Mouse (Mus musculus) brain, embryonic 18.5 days (tissue): ENCODE data around the gene Gabbr2.
A peak's percentile ranks its signal among the peaks of the same experiment; 100 is the strongest.

ENCODE experiments used
- DNase-seq: peaks from one replicate; pipeline ENCODE4 v3.0.0-alpha.2; 2012; ENCODE audit warnings: low read depth, low spot score

Gene Gabbr2

DNA sequence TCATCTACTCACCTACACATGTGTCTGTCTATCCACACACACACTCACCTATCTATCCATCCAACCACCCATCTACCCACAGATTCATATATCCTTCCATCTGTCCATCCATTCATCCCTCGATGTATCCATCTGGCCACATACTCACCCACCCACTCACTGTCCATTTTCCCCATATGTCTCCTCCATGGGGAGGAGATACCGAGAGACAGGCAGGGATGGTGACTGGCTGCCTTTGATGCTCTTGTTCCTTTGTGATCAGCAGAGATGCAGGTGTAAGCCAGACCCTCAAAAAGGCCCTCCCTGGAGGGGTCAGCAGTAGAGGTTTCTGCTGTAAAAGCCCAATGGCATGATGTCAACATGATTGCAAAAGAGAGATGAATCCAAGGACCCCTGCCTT, 221.0 kb downstream of the Gabbr2 start:
- no peak for DNase-seq

GRCm38 (mm10) chr4:46770090-46770489, 221.6 kb downstream of the Gabbr2 start:
- no peak for DNase-seq

DNA sequence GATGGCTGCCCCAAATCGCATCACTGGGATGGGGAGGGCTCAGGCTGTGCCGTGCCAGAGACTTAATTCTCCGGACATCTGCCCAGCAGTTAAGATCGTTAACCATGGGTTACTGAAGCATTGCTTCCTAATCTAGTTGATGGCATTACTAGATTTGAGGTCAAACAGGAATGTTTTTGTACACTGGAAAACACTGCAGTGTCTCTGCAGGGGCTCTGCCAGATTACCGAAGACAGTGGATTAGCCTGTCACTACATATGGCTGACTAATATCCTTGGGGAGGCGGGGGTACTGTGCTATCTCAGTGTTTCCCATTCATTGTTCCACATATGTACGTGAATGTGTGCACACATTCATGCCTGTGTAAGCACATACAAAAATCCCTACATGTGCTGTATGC, 225.3 kb downstream of the Gabbr2 start:
- DNase-seq: no peak

DNA sequence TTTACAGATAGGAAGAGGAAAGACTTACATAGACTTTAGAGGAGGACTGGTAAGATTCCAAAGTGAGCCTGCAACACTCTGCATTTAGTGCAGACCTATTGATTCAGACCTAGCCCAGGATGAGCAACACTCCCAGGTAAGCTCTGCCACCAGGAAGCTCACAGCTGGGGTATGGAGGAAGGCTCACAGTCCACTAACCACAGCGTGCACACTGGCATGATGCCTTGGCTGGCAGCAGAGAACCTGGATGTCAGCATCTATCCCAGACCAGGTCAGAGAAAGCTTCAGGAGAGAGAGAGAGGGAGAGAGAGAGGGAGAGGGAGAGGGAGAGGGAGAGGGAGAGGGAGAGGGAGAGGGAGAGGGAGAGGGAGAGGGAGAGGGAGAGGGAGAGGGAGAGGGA, 231.8 kb downstream of the Gabbr2 start:
- DNase-seq: no peak

DNA sequence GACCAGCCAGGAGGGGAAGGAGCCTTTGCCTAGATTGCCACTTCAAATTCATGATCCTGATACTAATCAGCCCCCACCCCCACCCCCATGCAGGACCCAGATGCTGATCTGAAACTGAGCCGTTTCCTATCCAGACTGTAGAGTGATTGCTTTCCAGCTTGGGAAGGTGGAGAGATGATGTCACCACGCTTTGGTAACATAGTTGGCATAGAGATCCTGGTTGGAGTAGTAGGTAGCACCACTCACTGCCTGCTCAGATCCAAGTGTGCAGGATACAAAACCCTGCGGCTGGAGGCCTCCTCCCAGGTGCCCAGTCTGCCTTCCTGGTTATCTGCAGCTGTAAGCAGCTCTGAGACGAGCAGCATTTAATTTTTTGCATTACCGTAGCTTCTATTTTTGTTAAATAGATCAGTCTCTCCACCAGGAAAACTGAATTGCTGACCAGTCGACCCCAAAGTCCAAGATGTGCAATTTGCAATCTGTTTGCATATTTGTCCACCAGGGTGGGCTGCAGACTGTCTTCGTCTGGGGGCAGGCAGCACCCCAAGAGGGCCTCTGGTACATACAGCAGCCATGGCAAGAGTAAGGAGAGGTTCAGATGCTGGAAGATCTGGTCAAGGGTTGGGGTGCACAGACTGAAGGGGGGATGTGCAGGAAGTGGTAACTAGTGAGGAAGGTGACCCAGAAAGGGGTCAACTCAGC, 233.2 kb downstream of the Gabbr2 start:
- no peak for DNase-seq

GRCm38 (mm10) chr4:46754407-46755194, 237.1 kb downstream of the Gabbr2 start:
- DNase-seq: no peak

DNA sequence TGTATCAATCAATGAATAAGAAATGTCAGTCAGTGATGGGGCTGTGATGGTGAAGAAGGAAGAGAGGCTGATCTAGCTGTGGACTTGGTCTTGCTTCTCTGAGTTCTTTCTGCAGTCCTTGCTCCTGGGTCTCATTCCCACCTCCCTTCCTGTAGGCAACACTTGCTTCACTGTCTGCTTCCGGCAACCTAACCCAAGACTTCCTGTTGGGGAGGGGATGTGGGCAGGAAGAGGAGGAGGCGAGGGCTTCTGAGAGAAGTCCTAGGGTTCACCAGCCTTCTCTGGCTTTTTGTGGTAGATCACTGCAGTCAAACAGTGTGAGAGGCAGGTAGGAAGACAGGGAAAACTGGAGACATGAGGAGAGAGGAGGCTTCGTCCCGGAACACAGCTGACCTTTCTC, 239.4 kb downstream of the Gabbr2 start:
- no peak for DNase-seq

DNA sequence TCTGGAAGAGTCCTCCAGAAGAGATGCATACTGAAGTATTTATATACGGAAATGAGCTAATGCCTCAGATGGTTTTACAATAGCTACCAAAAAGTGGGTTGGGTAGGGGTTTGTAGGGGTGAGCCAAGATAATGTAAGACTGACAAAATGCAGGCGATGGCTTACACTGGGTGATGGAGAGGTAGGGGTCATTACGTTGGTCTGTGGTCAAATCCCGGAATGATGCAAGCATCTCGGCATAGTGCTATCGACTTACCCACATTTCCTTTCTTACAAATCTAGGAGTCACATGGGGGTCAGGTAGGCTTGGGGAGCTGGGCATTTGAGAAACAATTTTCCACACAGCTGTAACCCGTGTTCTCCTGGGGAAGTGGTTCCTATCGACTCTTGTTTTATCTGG, 242.7 kb downstream of the Gabbr2 start:
- no peak for DNase-seq

- DNase-seq: peak; percentile 36
Measured at GRCm38 (mm10) chr4:46747007-46747746, 244.5 kb downstream of the Gabbr2 start.

DNA sequence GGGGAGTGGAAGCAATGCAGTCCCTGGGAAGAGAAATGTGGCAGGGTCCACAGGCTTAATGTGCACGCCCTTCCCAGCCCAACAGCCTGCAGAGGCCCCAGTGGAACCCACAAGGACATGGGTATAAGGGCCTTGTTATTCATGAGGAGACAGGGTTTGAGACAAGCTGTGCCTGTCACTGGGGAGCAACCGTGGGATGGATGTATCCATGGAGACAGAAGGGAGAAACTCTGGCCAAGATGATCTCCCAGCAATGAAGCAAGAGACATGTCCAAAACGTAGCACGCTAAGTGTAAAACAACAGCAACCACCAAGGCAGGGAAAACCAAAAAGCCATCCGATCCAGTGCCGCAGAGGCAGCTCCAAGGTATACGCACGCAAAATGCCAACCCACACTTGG, 246.1 kb downstream of the Gabbr2 start:
- DNase-seq: no peak

GRCm38 (mm10) chr4:46744583-46745155, 247.0 kb downstream of the Gabbr2 start:
- DNase-seq: no peak

GRCm38 (mm10) chr4:46742601-46743000, 249.1 kb downstream of the Gabbr2 start:
- no peak for DNase-seq

DNA sequence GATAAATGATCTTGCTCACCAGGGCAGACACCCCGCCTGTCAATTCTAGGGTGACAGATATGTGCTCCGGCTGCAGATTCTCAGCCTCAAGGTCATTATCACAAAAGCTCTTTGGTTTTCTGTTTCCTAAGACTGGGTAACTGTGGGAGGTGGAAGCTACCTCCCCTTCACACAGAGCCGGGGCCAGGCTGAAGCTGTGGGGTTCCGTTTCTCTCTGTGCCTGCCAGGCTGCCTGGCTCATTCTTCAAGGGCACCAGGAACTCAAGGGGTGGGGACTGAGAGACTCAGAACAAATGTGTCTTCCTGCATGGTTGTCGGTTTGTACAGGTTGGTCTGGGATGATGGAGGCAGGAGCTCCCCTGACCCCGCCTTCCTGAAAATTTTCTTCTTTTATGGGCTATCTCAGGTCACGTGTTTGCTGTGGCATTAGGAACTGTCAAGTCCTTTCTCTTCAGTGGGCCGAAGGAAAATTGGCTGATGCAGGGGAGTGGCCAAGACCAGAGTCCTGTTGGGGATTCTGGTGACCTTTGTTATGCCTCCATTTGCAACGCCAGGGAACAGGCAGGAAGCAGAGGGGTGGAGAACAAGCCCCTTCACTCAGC, 254.7 kb downstream of the Gabbr2 start:
- DNase-seq: no peak

GRCm38 (mm10) chr4:46734906-46735305, 256.8 kb downstream of the Gabbr2 start:
- no peak for DNase-seq

GRCm38 (mm10) chr4:46731590-46731989, 260.1 kb downstream of the Gabbr2 start:
- no peak for DNase-seq

- no peak for DNase-seq
Measured at GRCm38 (mm10) chr4:46729306-46730042, 262.2 kb downstream of the Gabbr2 start.

- DNase-seq: no peak
Measured at GRCm38 (mm10) chr4:46728231-46728630, 263.4 kb downstream of the Gabbr2 start.

GRCm38 (mm10) chr4:46727153-46727552, 264.5 kb downstream of the Gabbr2 start:
- no peak for DNase-seq

GRCm38 (mm10) chr4:46720821-46721557, 270.7 kb downstream of the Gabbr2 start:
- no peak for DNase-seq

DNA sequence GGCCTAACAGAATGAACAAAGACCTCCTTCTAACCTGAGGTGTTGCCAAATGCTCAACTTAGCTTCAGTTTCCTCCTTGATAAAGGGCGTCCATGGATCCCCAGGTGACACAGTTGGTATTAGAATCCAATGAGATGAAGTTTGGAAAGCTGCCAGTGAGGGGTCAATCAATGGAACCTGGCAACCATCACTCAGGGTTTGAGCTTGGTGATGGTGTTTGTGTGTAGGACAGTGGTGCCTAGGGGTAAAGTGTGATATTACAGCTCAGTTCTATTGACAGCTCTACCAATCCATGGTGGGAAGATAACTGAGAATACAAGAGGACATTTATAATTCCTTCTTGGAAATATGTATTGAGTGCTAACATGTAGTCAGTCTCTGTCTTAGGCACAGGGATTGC, 271.6 kb downstream of the Gabbr2 start:
- DNase-seq: no peak
